Mouse (Mus musculus): ENCODE results near the gene Sptbn4. TPM values are rescaled to one million over a fixed set of nuclear protein-coding genes. Genes with fewer than 3 reads are reported as not detected.

Sptbn4 gene
- polyA plus RNA-seq, 1 experiment from 2014 or later: 0.57 TPM

DNA sequence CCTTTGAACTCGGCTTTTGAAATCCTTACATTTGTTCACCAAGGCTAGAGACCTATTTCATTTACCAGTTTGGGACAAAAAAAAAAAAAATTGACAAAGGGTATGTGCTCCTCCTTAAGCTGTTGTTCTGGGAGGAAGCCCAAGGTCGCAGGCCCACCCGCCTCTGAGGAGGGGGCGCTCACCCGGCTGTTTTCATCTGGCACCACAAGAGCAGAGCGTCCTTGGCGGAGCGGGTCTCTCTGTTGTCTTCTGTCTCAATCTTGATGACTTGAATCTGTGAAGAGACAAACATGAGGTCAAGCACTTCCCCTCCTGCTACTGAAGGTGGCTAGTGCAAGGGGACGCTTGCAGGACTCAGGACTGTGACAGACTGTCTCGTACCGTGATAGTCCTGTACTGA, 19.5 kb downstream of the Sptbn4 start:
- 83% methylated on average over 11 of the region's 11 CpGs for WGBS

GRCm38 (mm10) chr7:27427387-27427786, 20.1 kb downstream of the Sptbn4 start:
- Histone ChIP-seq H3K27me3 (ENCODE audit: control insufficient read depth, insufficient read depth, low read length) (no peaks in the 10 kb centered on the region), H3K9me3 (ENCODE audit: control insufficient read depth, low read length) (no peaks in the 10 kb centered on the region), H3K27ac (ENCODE audit: low read depth, low read length) (no peak overlapping the region), H3K4me2 (replicated peaks; ENCODE audit: low read depth, low read length) (no peak overlapping the region), H3K4me1 (replicated peaks; ENCODE audit: control insufficient read depth, insufficient read depth, low read length) (no peaks in the 10 kb centered on the region), H3K4me3 (ENCODE audit: low read depth, low read length) (no peak overlapping the region), H3K36me3 (ENCODE audit: control insufficient read depth, insufficient read depth, low read length) (no peaks in the 10 kb centered on the region), H3K9ac (ENCODE audit: low read depth, low read length) (no peak overlapping the region)
- WGBS: 95% methylated on average over 1 of the region's 1 CpGs
- DNase-seq (ENCODE audit: low spot score) (no peak), ATAC-seq (ENCODE audit: low FRiP score) (no peak)

More for the DNA sequence above, 19.5 kb downstream of the Sptbn4 start:
- H3K4me1 ChIP-seq (replicated peaks; ENCODE audit: control insufficient read depth, insufficient read depth, low read length): no peaks in the 10 kb centered on the region
- DNase-seq (ENCODE audit: low spot score) (no peak), ATAC-seq (ENCODE audit: low FRiP score) (no peak)
- H3K27me3 ChIP-seq (ENCODE audit: control insufficient read depth, insufficient read depth, low read length): no peaks in the 10 kb centered on the region; the same call in none of the 2 replicates
- H3K9me3 ChIP-seq (ENCODE audit: control insufficient read depth, low read length): no peaks in the 10 kb centered on the region
- H3K27ac ChIP-seq (ENCODE audit: low read depth, low read length): no peak overlapping the region
- H3K36me3 ChIP-seq (ENCODE audit: control insufficient read depth, insufficient read depth, low read length): no peaks in the 10 kb centered on the region
- H3K4me2 ChIP-seq (replicated peaks; ENCODE audit: low read depth, low read length): no peak overlapping the region
- H3K9ac ChIP-seq (ENCODE audit: low read depth, low read length): no peak overlapping the region
- no peak overlapping the region for H3K4me3 ChIP-seq (ENCODE audit: low read depth, low read length)

GRCm38 (mm10) chr7:27423556-27424326, 23.7 kb downstream of the Sptbn4 start:
- Histone ChIP-seq H3K4me2 (replicated peaks; ENCODE audit: low read depth, low read length) (no peak overlapping the region), H3K9me3 (ENCODE audit: control insufficient read depth, low read length) (no peaks in the 10 kb centered on the region), H3K9ac (ENCODE audit: low read depth, low read length) (no peak overlapping the region), H3K36me3 (ENCODE audit: control insufficient read depth, insufficient read depth, low read length) (no peaks in the 10 kb centered on the region), H3K27ac (ENCODE audit: low read depth, low read length) (no peak overlapping the region), H3K27me3 (ENCODE audit: control insufficient read depth, insufficient read depth, low read length) (no peaks in the 10 kb centered on the region), H3K4me3 (ENCODE audit: low read depth, low read length) (no peak overlapping the region), H3K4me1 (replicated peaks; ENCODE audit: control insufficient read depth, insufficient read depth, low read length) (no peaks in the 10 kb centered on the region)
- ATAC-seq (ENCODE audit: low FRiP score): no peak
- WGBS: 88% methylated on average over 12 of the region's 12 CpGs
- no peak for DNase-seq (ENCODE audit: low spot score)

DNA sequence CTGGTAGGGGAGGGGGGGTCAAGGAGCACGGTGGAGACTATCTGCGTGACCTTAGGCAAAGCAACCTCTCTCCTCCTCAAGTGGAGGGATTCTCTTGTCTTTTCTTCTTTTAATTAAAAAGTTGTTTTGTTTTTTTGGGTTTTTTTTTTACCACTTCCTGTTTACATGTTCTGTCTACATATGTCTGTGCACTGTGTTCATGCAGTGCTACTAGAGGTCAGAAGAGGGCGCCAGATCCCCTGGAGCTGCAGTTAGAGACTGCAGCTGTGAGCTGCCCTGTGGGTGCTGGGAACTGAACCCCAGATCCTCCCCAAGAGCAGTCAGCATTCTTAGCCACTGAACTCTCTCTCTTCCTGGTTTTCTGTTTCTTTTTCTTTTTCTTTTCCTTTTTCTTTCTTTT, 28.4 kb downstream of the Sptbn4 start:
- Histone ChIP-seq H3K4me2 (replicated peaks; ENCODE audit: low read depth, low read length) (no peak overlapping the region), H3K4me3 (ENCODE audit: low read depth, low read length) (no peak overlapping the region), H3K4me1 (replicated peaks; ENCODE audit: control insufficient read depth, insufficient read depth, low read length) (no peaks in the 10 kb centered on the region), H3K9me3 (ENCODE audit: control insufficient read depth, low read length) (no peaks in the 10 kb centered on the region), H3K27me3 (ENCODE audit: control insufficient read depth, insufficient read depth, low read length) (no peaks in the 10 kb centered on the region), H3K27ac (ENCODE audit: low read depth, low read length) (no peak overlapping the region), H3K36me3 (ENCODE audit: control insufficient read depth, insufficient read depth, low read length) (no peaks in the 10 kb centered on the region), H3K9ac (ENCODE audit: low read depth, low read length) (no peak overlapping the region)
- DNase-seq (ENCODE audit: low spot score): no peak
- no peak for ATAC-seq (ENCODE audit: low FRiP score)
- 85% methylated on average over 3 of the region's 3 CpGs for WGBS

GRCm38 (mm10) chr7:27417151-27417550, 30.3 kb downstream of the Sptbn4 start:
- no peak for DNase-seq (ENCODE audit: low spot score)
- ATAC-seq (ENCODE audit: low FRiP score): no peak
- 80% methylated on average over 2 of the region's 2 CpGs for WGBS
- no peaks in the 10 kb centered on the region for H3K36me3 ChIP-seq (ENCODE audit: control insufficient read depth, insufficient read depth, low read length)
- no peaks in the 10 kb centered on the region for H3K4me1 ChIP-seq (replicated peaks; ENCODE audit: control insufficient read depth, insufficient read depth, low read length)
- H3K27ac ChIP-seq (ENCODE audit: low read depth, low read length): no peak overlapping the region
- H3K9ac ChIP-seq (ENCODE audit: low read depth, low read length): no peak overlapping the region
- no peak overlapping the region for H3K4me2 ChIP-seq (replicated peaks; ENCODE audit: low read depth, low read length)
- no peak overlapping the region for H3K4me3 ChIP-seq (ENCODE audit: low read depth, low read length)
- no peaks in the 10 kb centered on the region for H3K27me3 ChIP-seq (ENCODE audit: control insufficient read depth, insufficient read depth, low read length)
- H3K9me3 ChIP-seq (ENCODE audit: control insufficient read depth, low read length): no peaks in the 10 kb centered on the region

- Histone ChIP-seq H3K9ac (ENCODE audit: low read depth, low read length) (no peak overlapping the region), H3K36me3 (ENCODE audit: control insufficient read depth, insufficient read depth, low read length) (no peaks in the 10 kb centered on the region), H3K4me2 (replicated peaks; ENCODE audit: low read depth, low read length) (peak overlapping the region; percentile 70), H3K27me3 (ENCODE audit: control insufficient read depth, insufficient read depth, low read length) (peaks cover 61% of the 10 kb centered on the region), H3K4me1 (replicated peaks; ENCODE audit: control insufficient read depth, insufficient read depth, low read length) (peaks cover 3% of the 10 kb centered on the region), H3K27ac (ENCODE audit: low read depth, low read length) (no peak overlapping the region), H3K9me3 (ENCODE audit: control insufficient read depth, low read length) (no peaks in the 10 kb centered on the region), H3K4me3 (ENCODE audit: low read depth, low read length) (peak overlapping the region; percentile 37)
- ATAC-seq (ENCODE audit: low FRiP score) (peak; percentile 84), DNase-seq (ENCODE audit: low spot score) (peak; percentile 87)
- WGBS: under 1% methylated on average over 80 of the region's 96 CpGs
These were observed 38.9 kb downstream of the Sptbn4 start for GRCm38 (mm10) chr7:27408379-27409176.

- Histone ChIP-seq H3K27me3 (ENCODE audit: control insufficient read depth, insufficient read depth, low read length) (peaks cover 69% of the 10 kb centered on the region), H3K4me3 (ENCODE audit: low read depth, low read length) (no peak overlapping the region; the same call in 1 of the 2 replicates), H3K36me3 (ENCODE audit: control insufficient read depth, insufficient read depth, low read length) (no peaks in the 10 kb centered on the region), H3K4me1 (replicated peaks; ENCODE audit: control insufficient read depth, insufficient read depth, low read length) (peaks cover 3% of the 10 kb centered on the region), H3K9ac (ENCODE audit: low read depth, low read length) (no peak overlapping the region), H3K27ac (ENCODE audit: low read depth, low read length) (no peak overlapping the region), H3K9me3 (ENCODE audit: control insufficient read depth, low read length) (no peaks in the 10 kb centered on the region), H3K4me2 (replicated peaks; ENCODE audit: low read depth, low read length) (peak overlapping the region; percentile 70; the same call in 1 of the 2 replicates)
- ATAC-seq (ENCODE audit: low FRiP score) (no peak), DNase-seq (ENCODE audit: low spot score) (no peak)
- WGBS: 60% methylated on average over 8 of the region's 8 CpGs
These were observed 39.7 kb downstream of the Sptbn4 start for GRCm38 (mm10) chr7:27407816-27408215.

- 82% methylated on average over 7 of the region's 7 CpGs for WGBS
- ATAC-seq (ENCODE audit: low FRiP score) (no peak), DNase-seq (ENCODE audit: low spot score) (peak; percentile 14)
- H3K4me3 ChIP-seq (ENCODE audit: low read depth, low read length): no peak overlapping the region
- H3K27me3 ChIP-seq (ENCODE audit: control insufficient read depth, insufficient read depth, low read length): peaks cover 73% of the 10 kb centered on the region
- H3K4me1 ChIP-seq (replicated peaks; ENCODE audit: control insufficient read depth, insufficient read depth, low read length): peaks cover 3% of the 10 kb centered on the region
- no peaks in the 10 kb centered on the region for H3K36me3 ChIP-seq (ENCODE audit: control insufficient read depth, insufficient read depth, low read length)
- no peak overlapping the region for H3K4me2 ChIP-seq (replicated peaks; ENCODE audit: low read depth, low read length)
- H3K9ac ChIP-seq (ENCODE audit: low read depth, low read length): no peak overlapping the region
- no peak overlapping the region for H3K27ac ChIP-seq (ENCODE audit: low read depth, low read length)
- no peaks in the 10 kb centered on the region for H3K9me3 ChIP-seq (ENCODE audit: control insufficient read depth, low read length)
These were observed 41.0 kb downstream of the Sptbn4 start for GRCm38 (mm10) chr7:27406481-27406880.
